Mouse (Mus musculus) brain, embryonic 14.5 days (tissue): ENCODE data around the gene Ect2l. TPM values are rescaled to one million over a fixed set of nuclear protein-coding genes. Genes with fewer than 3 reads are reported as not detected.

Experiments
- DNase-seq: peaks from one replicate; pipeline ENCODE4 v3.0.0-alpha.2; 2011; ENCODE audit warnings: low read depth
- CTCF ChIP-seq: fragments of 200-500 bp; IDR thresholded peaks from 2 replicates; pipeline ENCODE4 v1.5.1; 2012; ENCODE audit warnings: inconsistent platforms, mild to moderate bottlenecking, moderate library complexity, borderline replicate concordance; ENCODE audit not compliant: insufficient read depth, insufficient read length; ENCODE audit errors: extremely low read depth
- POLR2A ChIP-seq: fragments of 200-500 bp; IDR thresholded peaks from 2 replicates; pipeline ENCODE4 v1.6.1; 2012; ENCODE audit warnings: mild to moderate bottlenecking, inconsistent platforms, borderline replicate concordance; ENCODE audit not compliant: poor library complexity, insufficient read depth, insufficient read length, severe bottlenecking; ENCODE audit errors: extremely low read depth
- polyA plus RNA-seq: library from polyadenylated mRNA; depleted of rRNA; stranded (reverse); fragments of >200 nt; gene quantifications from 2 replicates; pipeline ENCODE4 v1.2.3, GENCODE M21; 2012; rRNA removed

The Ect2l gene
- 0.05 TPM in 2 replicates for polyA plus RNA-seq

DNA sequence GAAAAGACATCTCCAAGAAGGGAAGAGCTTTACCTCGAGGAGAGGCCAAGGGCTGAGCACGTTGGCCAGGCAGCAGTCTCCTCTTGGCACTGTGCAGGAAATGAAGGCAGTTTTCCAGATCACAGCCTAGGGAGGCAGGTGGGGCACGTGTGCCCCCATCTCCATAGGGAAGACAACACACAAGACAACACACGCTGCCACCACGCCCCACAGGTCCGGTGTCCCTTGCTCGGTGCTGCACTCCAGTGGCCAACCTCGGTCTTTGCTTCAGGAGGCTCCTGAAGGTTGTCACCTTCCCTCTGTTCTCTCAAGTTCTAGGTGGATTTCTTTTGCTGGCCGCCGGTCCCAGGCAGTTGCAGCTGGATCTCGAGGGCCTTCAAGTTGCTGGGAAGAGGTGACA is at the start of gene Ect2l:
TSS of gene Ect2l (minus strand) at position 165 of the 400 bp plus-strand sequence.
- peak; percentile 74 for TF ChIP-seq CTCF
- TF ChIP-seq POLR2A = no peak
- DNase-seq = peak; percentile 46

GRCm38 (mm10) chr10:18251345-18251744 is 40.7 kb upstream of the Ect2l start:
- TF ChIP-seq POLR2A = no peak
- no peak for DNase-seq

DNA sequence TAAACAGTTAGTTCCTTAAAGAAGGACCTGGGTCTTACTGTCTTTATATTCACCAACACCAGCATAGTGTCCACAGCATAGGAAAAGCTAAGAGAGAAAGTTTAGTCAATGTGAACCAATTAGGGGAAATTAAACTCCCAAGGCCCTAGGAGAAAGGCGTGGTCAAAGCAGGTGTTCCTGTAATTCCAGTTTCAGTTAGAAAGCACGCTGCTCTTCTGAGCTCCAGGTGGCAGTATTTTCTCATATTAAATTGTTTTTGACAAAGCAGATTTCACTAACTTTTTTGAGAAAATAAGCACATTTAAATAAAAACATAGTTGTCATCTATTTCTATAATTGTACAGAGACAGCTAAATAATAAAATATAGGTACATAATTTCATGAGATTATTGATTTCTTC is 32.9 kb upstream of the Ect2l start:
- TF ChIP-seq CTCF (peak; percentile 10; the same call in 1 of the 2 replicates), POLR2A (no peak)
- DNase-seq = peak; percentile 12

- no peak for TF ChIP-seq POLR2A
- TF ChIP-seq CTCF = no peak
- no peak for DNase-seq
These were observed 26.5 kb upstream of the Ect2l start for GRCm38 (mm10) chr10:18237191-18237590.

DNA sequence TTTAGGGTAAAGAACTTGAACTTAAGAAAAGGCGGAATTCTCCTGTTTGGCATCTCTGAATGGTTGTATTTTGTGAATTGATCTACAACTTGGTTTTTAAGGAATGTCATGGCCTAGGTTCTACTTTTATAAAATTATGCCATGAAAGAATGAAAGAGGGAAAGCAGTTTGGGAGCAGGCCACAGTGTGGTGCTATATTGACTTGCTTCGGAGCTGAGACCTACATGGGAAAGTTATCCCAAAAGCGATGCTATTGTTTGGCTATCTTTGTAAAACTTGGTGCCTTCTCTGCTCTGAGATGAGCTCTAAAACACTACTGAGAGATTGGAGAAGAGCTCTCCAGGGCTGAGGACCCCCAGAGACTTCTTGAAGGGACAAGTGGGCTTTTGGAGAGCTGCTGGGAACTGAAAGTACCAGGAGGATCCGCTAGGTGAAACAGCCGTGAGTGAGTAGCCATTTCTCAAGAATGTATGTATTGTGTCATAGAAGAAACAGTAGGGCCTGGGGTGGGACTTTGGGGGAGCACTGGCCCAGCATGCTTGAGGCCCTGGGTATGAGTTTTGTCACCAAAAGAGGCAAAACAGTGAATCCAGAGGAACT is 25.7 kb upstream of the Ect2l start:
- DNase-seq = no peak
- TF ChIP-seq POLR2A (no peak), CTCF (peak; percentile 15; the same call in 1 of the 2 replicates)

DNA sequence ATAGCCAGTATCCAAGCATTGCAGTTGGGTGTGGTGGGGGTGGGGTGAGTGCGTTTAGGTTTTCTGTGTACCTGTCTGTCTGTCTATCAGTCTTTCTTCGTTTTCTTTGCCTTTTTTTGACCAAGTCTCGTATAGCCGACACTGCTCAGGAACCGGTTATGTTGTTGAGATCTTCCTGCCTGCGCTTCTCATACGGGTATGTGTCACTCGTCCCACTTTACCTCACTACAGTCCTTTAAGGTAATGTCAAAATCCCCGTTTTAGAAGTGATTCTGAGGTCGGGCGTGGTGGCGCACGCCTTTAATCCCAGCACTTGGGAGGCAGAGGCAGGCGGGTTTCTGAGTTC is 24.7 kb upstream of the Ect2l start:
- no peak for DNase-seq
- TF ChIP-seq POLR2A (no peak), CTCF (no peak)

DNA sequence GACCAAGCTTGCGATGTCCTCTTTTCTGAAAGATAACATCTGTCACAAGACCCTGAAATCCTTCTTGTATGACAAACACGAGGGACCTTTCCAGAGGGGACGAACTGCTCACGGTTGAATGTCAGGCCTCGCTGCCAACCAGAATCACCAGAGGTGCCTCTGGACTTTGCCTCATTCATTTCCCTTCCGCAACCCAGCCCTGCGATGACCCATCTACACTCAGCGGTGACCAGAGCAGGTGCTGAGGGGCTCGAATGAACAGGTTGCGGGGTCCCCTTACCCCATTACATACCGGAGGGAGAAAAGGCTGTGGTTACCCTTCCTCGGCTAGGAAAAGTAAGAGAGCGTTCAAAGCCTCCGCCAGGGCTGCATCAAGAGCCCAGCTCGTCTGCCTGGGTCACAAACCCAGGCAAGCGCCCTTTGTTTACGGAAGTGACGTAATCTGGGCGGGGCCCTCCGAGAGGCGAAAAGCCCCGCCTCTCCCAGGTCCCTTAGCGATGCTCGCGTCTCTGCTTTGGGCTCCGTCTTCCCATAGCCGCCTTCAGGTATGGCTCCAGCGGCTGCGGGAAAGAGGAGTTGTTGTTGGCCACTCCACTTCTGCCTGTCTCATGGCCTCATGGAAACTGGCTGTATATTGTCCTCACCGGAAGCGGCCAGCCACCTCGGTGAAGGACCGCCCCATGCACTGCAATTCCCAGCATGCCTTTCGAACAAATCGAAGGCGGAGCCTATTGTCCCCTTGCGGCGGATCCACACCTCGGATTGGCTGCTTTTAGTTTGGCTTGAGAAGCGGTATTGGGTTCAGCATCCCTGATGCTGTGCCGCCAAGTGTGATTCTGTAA is 24.1 kb upstream of the Ect2l start, which contains the start of gene Ccdc28a:
TSS of gene Ccdc28a (minus strand) at position 439 of the 842 bp plus-strand sequence.
- TF ChIP-seq POLR2A (peak; percentile 57; the same call in 1 of the 2 replicates), CTCF (no peak)
- DNase-seq = peak; percentile 99

- TF ChIP-seq CTCF (peak; percentile 22; the same call in 1 of the 2 replicates), POLR2A (no peak)
- peak; percentile 18 for DNase-seq
These were observed 23.2 kb upstream of the Ect2l start for GRCm38 (mm10) chr10:18233891-18234290.

DNA sequence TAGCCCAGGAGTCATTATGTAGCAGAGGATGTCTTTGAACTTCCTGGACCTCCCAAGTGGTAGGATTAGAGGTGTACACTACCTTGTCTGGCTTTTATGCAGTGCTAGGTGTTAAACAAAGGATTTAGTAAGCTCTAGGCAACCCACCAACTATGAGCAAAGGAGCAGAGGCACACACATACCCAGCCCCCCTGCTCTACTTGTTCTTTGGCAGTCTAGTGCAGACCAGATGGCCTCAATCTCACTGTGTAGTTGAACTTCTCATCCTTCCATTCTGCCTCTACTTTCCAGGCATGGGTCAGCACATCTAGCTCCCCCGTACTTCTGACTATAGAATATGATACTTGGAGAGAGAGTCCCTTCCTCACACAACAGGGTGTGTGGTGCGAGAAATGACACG is 13.7 kb upstream of the Ect2l start:
- TF ChIP-seq CTCF = no peak
- DNase-seq = no peak

GRCm38 (mm10) chr10:18219351-18219750 is 8.7 kb upstream of the Ect2l start:
- DNase-seq = no peak
- TF ChIP-seq POLR2A (no peak), CTCF (no peak)

GRCm38 (mm10) chr10:18214124-18214523 is 3.4 kb upstream of the Ect2l start:
- DNase-seq = no peak
- TF ChIP-seq POLR2A (no peak), CTCF (no peak)

- TF ChIP-seq CTCF = no peak
- no peak for DNase-seq
These were observed 2.7 kb upstream of the Ect2l start for GRCm38 (mm10) chr10:18213373-18213772.

GRCm38 (mm10) chr10:18210119-18210518 is 571 bp downstream of the Ect2l start:
- no peak for TF ChIP-seq POLR2A
- no peak for TF ChIP-seq CTCF
- no peak for DNase-seq

DNA sequence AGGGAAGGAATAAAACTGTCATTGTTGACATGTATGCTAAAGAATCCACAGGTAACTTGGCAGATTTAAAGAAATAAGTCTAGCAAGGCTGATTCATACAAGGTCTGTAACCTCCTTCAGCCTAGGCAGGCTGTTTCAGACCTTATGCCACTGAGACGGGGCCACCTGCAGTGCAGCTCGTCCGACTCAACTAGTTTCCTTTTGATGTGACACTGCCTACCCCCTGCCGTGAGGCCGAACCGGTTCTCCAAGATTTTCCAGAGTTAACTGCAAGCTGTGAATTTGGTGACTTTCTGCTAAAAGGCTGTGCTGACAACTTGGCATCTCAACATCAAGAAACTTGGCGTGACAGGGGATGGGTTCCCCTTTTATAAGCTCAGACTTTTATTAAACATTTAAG is 6.6 kb downstream of the Ect2l start:
- no peak for TF ChIP-seq CTCF
- no peak for TF ChIP-seq POLR2A
- DNase-seq = no peak

DNA sequence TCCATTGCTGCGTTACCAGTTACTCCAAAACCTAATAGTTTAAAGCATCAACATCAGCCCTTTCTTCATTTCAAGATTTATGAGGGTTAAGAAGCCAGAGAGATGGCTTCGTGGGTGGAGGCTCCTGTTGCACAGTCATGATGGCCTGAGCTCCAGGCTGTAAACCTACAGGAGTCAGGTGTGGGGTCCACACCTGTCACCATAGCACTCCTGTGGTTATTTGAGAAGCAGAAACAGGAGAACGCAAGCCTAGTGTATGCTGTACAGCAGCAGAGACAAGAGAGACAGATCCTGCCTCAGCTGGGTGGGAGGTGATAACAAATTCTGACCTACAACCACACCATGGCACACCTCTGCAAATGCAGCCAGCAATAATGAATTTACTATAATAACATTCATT is 8.3 kb downstream of the Ect2l start:
- TF ChIP-seq CTCF (no peak), POLR2A (no peak)
- no peak for DNase-seq

- TF ChIP-seq CTCF (no peak), POLR2A (no peak)
These were observed 10.0 kb downstream of the Ect2l start for GRCm38 (mm10) chr10:18200656-18201055.

More at GRCm38 (mm10) chr10:18200656-18201055, 10.0 kb downstream of the Ect2l start:
- no peak for DNase-seq
